Mouse (Mus musculus): ENCODE measurements around the gene Gm16253.

The Gm16253 gene

DNA sequence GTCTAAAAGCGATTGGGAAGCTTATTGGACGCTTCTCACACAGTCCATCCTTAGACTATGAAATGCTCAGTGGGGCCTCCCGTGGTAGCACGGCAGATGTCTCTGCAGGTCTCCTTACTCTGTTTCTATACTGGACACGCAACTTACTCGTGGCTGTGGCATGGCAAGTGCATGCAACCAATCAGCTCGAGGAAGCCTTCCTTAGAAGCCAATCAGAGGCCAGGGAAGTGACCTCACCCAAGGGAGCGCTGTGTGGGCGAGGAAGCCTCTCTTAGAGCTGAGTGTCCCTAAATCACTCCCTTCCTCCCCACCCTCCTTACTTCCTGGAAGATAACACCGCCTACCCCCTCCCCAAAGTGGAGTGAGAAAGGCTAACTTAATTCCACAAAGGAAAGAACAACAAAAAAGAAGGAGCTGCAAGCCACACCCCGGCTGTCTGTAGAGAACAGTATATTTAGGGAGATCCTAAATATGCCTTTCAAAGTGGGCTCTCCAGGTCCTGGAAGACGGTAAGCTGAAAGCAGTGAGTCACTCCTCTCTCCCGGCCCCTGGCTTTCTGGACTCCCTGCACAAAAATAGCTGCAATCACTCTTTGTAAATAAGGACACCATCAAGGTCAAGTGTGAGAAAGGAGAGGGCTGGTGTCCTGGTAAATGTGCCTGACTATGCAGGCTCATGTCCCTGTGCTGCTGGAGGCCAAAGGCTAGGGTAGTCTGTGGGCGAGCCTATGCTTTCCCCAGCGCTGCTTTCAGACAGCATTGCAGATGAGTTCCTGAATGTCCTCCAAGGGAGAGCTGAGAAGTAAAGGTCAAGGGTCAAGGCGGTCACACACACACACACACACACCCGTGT is at the start of gene Gm16253:
TSS of gene Gm16253 (plus strand) at position 295 of the 852 bp plus-strand sequence.
- peak; percentile 79 for DNase-seq (ENCODE audit: low read depth, low spot score)

DNA sequence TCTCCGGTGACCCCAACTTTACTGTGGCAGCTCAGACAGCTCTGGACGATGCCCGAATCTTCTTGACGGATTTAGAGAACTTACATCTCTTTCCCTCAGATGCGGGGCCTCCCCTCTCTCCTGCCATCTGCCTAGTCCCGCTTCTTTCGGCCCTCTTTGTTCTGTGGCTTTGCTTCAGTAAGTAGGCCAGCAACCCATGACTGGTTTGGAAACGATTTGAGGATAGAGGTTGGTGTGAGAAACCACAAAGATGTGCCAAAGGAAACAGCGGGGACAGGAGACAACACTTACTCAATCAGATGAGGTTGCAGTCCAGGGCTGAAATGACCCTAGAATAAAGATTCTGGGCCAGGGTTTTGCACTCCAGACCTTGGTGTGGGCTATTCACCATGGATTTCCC is 48.3 kb upstream of the Gm16253 start:
- no peak for DNase-seq (ENCODE audit: low read depth, low spot score)

DNA sequence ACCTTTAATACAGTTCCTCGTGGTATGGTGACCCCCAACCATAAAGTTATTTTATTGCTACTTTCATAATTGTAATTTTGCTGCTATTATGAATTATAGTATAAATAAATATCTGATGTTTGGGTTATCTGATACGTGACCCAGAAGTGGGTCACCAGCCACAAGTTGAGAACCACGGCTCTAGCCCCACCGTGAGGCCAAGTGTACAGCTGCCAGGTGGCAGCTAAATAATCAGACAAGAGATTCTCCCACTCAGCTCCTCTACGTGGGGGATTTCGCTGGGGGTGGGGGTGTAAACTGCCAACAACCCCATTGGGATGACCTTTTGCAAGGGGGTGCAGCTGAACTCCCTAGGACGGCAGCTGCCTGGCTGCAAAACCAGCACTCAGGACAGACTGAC is 44.7 kb upstream of the Gm16253 start:
- no peak for DNase-seq (ENCODE audit: low read depth, low spot score)

DNA sequence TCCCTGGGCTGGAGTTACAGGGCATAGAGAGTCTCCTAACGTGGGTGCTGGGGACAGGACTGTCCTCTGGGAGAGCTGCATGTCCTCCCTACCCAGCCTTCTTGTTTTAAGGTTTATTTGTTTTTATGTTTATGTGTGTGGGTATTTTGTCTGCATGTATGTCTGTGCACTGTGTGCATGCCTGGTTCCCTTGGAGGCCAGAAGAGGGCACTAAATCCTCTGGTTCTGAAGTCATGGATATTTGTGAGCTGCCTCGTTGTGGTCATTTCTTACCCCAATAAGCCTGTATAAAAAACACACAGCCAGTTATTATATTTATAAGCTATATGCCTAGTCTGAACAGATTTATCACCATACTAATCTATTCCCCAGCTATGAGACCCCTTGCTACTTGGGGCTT is 42.5 kb upstream of the Gm16253 start:
- DNase-seq (ENCODE audit: low read depth, low spot score), result no peak

DNA sequence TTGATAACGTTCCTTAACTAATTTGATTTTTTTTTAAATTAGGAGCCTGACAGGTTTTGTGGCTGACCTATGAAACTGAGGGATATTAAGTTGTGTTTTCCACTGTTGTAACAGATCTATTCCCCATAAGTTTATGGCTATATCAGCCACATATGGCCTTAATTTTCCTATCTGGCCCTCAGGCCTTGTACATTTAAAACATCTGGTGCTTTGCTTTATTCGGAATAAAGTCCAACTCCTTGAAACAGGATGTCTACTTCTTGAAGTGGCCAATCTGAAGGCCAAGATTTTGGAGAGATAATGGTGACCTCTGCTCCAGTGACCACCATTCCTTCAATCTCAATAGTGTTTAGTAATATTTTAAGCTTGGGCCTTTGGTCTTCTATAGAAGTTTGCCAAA is 37.5 kb upstream of the Gm16253 start:
- no peak for DNase-seq (ENCODE audit: low read depth, low spot score)

DNA sequence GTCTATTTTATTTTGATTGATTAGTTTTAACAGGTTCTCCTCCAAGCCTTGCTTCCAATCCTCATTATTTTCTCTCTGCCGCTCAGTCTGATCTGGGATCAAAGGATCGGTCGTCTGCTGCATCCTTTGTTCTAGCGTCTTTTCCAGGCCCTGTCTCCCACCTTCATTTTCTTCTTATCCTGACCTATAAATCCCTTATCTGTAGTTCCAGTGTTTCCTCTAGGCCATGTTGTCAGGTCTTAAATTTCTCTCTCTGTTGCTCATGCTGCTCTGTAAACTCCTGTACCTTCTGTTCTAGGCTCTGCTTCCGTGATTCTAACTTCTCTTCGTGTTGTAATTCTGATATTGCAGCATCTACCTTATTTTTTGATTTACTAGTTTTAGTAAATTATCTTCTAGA is 36.0 kb upstream of the Gm16253 start:
- DNase-seq (ENCODE audit: low read depth, low spot score), result no peak

DNA sequence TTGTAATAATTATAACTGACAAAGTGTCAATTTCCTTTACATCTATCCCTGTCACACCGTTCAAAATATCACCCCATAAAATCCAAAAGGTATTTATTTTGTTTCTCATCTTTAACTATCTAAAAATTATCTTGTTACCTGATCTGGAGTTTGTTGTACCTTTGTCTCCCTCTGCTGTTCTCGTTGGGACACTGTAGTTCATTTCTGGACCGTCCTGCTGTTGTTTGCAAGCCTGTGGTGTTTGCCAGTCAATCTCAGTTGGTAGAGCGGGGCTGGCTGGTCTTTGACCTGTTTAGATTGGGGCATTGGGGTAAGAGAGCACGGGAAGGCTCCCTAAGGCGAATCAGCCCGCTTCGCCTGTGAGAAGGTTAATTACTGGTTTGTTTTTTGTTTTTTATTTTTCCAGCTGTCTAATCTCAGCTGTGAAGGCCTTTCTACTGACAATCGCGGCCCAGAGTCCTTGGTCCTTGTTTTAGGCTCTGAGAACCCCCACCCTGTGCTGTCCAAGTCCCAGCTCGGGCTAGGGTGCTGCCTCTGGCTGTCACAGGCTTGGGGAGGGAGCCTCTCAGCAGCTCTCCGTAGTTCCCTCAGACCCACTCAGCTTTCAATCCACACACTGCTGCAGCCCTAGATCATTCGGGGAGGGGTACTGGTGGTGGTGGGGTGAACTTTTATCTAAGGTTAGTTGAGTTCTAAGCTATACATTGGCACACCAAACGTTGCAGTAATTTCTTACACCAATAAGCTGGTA is 35.3 kb upstream of the Gm16253 start:
- DNase-seq (ENCODE audit: low read depth, low spot score), result no peak

DNA sequence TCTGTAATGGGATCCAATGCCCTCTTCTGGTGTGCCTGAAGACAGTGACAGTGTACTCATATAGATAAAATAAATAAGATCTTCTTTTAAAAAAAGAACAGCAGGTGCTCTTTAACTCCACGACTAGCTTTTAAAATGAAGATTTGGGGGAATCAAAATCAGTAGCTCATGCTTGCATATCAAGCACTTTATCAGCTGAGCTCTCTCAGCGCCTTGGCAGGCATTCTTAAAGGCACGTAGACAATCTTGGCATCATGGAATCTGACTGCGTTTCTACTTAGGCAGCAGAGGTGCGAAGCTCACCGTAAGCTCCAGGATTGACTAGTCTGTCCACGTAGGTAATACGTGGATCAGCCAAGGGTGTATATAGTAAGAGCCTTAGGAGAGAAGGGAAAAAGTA is 34.2 kb upstream of the Gm16253 start:
- DNase-seq (ENCODE audit: low read depth, low spot score), result no peak

DNA sequence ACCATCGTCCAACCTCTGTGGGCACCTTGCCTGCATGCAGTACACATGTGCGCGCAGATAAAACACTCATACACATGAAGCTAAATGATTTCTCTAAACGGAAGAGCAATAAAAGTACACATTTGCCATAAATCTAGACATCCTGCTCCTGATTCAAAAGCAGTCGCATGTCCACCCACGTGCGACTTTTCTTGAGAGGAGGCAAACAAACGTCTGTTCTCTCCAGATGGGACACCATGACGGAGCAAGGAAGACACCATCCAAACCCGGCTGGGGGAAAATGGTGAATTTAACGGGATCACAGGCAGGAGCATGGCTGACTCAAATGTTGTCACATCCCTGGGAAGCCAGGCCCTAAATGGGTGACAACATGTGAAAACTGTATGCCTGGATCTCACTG is 33.4 kb upstream of the Gm16253 start:
- no peak for DNase-seq (ENCODE audit: low read depth, low spot score)

DNA sequence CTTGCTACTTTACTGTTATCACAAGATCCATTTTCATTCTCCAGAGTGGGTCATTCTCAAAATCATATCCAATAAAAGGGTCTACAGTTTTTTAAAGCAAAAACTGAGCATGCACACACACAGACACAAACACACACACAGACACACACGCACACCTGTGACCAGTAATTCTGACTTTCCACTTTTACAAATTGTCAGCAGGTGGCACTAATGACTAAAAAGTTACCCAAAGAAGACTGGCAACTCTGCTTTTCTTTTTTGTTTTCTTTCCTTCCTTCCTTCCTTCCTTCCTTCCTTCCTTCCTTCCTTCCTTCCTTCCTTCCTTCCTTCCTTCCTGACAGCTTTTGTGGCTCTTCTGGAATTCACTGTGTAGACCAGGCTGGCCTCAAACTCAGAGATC is 31.2 kb upstream of the Gm16253 start:
- no peak for DNase-seq (ENCODE audit: low read depth, low spot score)

DNA sequence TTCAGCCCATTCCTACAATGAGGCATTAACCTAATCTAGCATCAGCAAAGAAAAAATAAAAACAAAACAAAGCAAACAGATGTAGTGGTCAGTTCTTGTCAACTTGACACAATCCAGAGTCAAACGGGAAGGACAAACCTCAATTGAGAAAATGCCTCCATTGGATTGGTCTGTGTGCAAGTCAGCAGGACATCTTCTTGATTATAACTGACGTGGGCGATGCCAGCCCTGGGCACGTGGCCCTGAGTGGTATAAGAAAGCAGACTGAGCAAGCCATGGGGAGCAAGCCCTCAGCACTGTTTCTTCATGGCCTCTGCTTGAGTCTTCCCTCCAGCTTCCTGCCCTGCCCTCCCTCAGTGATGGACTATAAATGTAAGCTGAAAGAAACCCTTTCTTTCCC is 29.9 kb upstream of the Gm16253 start:
- DNase-seq (ENCODE audit: low read depth, low spot score), result no peak

DNA sequence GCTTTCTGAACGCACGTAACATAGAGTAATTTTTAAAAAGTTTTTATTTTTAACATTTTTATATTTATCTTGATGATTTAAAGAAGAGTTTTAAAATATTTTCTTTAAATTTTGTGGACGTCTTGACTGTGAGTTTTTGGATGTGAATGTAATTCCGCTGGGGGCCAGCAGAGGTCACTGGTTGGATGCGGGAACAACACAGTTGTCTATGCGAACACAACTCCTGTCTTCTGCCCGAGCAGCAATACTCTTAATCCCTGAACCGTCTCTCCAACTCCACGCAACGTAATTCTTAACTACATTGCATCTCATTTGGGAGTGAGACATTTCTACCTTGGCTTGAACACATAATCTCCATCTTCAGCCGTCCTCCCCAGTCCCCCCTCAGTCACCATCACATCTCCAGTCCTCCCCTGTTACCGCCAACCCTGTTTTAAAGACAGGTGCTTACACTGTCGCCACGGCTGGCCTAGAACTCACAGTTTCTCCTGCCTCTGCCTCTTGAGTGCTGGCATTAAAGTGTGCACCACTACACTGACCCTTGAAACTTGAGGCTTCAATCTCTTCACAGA is 29.3 kb upstream of the Gm16253 start:
- peak; percentile 48 for DNase-seq (ENCODE audit: low read depth, low spot score)

DNA sequence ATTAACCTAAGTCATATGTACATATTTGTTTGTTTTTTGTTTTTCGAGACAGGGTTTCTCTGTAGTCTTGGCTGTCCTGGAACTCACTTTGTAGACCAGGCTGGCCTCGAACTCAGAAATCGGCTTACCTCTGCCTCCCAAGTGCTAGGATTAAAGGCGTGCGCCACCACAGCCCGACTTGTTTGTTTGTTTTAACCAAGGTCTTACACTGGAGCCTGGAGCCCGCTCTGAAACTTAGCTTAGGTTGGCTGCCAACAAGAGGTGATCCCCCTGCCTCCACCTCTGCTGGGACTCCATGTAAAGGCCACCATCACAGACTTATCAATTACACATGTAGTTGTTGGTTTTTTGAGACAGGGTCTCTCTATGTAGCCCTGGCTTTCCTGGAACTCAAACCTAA is 28.0 kb upstream of the Gm16253 start:
- DNase-seq (ENCODE audit: low read depth, low spot score), result no peak

DNA sequence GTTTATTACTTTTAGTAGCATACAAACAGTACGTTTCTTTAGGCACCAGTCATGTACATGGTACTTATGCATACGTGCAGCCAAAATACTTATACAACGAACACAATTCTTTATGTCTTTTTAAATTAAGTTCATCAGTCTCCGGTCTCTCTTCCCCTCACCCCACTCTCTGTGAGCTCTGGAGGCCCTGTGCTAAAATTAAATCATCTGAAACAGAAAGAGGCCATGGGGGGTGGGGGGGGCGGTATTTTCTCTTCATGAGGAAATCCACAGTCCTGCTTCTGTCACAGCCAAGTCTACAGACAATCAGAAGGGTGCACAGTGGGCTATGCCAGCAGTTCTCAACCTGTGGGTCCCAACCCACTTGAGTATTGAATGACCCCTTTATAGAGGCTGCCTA is 27.4 kb upstream of the Gm16253 start:
- no peak for DNase-seq (ENCODE audit: low read depth, low spot score)

DNA sequence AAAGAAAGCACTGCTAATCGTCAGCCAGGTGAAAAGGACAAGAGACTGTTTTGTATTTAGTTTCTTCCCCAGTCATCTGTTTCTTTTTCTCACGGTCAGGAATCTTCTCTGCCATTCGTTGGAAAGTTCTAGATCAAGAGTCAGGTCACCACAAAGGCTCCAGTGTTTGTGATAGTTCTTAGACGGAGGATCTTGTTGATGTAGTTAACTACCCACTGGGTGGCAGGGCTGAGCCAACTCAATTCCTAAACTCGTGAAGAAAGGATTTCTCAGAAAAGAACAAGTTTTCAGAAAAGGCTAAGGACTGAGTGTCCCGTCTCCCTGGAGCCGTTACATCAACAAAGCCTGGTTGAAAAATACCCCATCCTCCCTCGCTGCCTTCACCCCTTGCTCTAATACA is 25.6 kb upstream of the Gm16253 start:
- peak; percentile 36 for DNase-seq (ENCODE audit: low read depth, low spot score)

DNA sequence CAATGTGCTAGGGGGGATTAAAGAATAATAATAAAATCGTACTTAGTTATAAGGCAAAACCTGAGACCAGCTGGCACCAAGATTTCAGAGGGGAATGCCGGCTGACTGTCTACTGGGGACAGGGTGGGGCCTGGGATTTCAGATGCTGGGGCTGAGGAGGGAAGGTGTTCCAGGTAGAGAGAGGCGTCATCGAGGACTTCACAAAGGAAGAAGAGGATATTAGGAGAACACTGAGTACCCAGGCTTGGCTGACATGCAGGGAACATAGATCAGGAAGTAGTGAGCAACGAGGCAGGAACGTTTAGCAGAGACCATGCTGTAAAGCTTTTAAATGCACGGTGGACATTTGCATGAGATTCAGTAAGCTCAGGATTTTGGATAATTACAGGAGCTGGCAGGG is 24.9 kb upstream of the Gm16253 start:
- no peak for DNase-seq (ENCODE audit: low read depth, low spot score)

DNA sequence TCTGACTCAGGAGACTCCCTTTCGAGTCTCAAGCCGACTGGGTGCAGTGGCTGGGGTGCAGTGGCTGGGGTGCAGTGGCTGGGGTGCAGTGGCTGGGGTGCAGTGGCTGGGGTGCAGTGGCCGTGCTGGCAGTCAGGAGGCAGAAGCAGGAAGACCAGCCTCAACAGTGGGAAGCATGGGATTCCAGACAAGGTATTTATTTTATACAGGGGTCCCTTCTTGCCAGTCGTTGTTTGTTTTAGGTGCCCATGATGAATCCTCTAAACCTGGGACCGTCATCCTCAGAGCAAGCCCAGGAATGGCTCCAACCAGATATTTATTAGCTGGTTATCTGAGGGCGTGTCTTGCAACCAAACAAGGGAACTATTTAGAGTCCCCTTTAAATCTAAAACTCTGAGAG is 23.2 kb upstream of the Gm16253 start:
- DNase-seq (ENCODE audit: low read depth, low spot score), result no peak

DNA sequence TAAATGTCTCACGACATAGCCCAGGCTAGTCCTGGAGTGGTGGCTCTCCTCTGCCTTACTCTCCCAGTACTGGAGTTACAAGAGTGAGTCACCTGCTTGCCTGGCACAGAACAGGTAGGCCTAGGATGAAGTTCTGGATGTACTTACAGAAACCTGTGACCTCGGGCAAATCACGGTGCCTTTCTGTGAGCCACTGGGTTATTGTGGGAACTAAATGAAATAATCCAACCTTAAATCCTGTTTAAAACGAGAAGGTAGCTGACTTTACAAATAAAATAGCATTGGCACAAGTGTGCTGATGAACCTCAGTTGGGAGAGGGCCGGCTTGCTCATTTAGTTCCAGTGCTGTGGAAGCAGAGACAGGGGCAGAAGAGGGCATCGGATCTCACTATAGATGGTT is 22.5 kb upstream of the Gm16253 start:
- DNase-seq (ENCODE audit: low read depth, low spot score), result no peak

DNA sequence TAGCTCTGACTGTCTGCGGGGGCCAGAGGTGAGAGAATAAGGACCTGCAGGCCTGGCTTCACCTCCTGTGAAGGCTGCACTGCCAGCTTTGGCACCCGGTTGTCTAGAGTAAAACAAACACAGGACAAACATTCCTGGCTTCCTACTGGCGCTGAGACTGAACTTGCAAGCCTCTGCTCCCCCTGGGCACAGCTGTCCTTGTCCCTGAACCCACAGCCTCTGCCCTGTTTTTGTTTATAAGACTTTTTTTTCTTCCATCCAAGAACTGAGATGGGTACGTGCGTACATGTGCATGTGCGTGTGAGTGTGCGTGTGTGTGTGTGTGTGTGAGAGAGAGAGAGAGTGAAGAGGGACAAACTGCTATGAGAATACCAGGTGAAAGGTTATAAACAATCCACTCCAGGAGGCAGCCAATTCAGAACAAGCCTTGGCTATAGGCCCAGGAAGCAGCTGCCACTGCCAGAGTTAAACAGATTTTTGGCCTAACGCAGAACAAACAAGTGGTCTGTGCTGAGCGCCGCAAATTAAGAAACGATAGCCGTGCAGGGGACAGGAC is 21.7 kb upstream of the Gm16253 start:
- DNase-seq (ENCODE audit: low read depth, low spot score), result no peak

DNA sequence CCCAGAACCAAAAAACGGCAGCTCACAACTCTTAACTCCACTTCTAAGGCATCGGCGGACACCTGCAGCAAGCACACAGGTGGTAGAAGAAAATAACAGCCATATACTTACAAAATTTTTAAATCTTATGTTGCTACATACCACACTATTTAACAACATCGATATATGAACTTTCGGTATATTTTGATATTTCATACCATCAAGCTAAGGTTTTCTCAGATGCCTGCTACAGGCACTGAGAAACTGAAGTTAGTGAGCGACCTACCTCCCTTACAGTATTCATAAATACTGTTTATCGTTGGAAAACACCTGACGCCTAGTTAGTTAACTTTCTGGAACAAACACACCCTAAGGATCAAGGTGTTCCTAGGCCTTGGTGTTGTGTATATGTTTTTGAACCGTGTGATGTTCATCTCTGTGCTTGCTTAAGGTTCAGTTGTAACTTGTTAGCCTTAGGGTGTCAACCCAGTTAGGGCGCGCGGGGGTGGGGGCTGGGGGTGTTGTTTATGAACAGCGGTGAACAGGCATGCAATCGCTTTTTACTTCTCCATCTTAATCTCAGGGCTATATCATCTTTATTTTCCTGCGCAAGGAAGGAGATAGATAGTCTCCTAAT is 20.7 kb upstream of the Gm16253 start:
- DNase-seq (ENCODE audit: low read depth, low spot score), result no peak

DNA sequence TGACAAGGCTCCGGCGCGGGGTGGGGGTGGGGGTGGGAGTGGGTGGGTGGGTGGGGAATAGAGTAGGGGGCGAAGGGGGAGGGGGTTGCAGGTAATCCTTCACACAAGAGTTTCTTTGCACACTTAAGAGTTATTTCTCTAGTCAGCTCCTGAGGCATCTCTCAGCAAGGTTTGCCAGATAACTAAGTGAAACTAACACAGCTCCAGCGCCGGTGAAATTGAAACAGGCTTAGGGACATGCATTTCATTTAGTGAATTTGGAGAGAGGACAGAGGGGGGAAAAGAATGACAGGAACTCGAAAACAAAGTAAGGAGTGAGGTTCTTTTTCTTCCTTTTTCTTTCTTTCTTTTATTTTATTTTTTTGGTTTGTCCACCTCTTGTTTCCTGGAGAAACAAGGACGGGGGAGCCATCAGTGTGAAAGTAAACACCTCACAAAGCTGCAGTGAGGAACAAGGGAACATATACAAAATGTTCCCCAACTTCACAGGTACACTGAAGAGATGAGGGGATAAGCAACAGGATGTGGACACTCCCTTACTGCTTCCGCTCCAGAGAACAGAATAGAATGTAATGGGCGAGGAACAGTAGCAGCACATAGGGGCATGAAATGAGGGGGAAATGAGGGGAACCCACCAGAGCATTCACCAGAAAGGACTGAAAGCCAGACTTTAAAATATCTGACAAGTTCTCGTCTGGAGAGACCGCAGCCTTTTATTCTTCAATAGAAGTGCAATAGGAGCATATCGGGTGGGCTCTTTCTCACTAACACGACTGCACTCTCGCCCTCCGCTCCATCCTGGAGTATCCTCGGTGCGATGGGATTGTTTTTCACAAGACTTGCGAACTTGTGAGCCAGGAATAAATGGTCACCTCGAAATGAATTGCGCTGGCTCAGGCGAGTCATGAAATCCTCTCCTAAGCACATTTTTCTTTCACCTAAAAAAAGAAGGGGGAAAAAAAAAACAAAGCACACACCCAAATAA is 19.8 kb upstream of the Gm16253 start:
- DNase-seq (ENCODE audit: low read depth, low spot score), result no peak
